Mouse (Mus musculus): ENCODE results near the gene Shmt2. TPM values are rescaled to one million over a fixed set of nuclear protein-coding genes. Genes with fewer than 3 reads are reported as not detected.

The Shmt2 gene
- 15.5 and 17.2 TPM in 2 replicates for polyA plus RNA-seq (2021; fragmentation: Nextera tagmentation)
- long read RNA-seq, experiment 1, transcript Shmt2-201 (12 exons, 2,289 nt), result major isoform, 28 of 37 reads
- long read RNA-seq, experiment 1, transcript Shmt2-206 (12 exons, 2,238 nt), result minor isoform, 6 of 37 reads
- long read RNA-seq, experiment 1, partial matches to known transcripts, result 0 of 37 reads
- long read RNA-seq, experiment 1, other reads (novel, unspliced or antisense), result 3 of 37 reads
- long read RNA-seq, experiment 2, transcript Shmt2-206 (12 exons, 2,238 nt), result minor isoform, 19 of 122 reads
- long read RNA-seq, experiment 2, transcript Shmt2-201 (12 exons, 2,289 nt), result major isoform, 66 of 122 reads
- long read RNA-seq, experiment 2, partial matches to known transcripts, result 17 of 122 reads
- long read RNA-seq, experiment 2, other reads (novel, unspliced or antisense), result 20 of 122 reads

DNA sequence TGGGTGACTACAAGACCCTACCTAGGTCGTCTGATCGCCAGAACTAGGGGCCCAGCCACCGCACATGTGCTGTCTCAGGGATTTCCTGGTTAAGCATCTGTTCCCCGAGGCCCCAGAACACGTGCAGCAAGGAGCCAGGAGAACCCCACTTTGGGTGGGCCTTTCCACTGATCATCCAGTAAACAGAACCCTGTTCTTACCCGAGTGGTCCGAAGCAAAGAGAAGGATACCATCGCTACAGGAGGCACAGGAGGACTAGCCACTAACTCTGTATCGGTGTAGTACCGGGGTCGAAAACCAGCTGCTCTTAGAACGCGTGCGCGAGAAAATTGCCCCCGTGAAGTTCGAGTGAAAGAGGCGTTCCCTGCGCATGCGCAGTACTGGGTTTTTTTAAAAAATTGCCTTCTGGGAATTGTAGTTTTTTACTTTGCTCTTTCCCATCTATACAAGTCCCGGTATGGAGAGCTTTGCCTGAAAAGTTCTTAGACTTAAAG, at the start of gene Shmt2:
Gene Shmt2 (minus strand): TSS at position 357 of the 494 bp plus-strand sequence.

GRCm38 (mm10) chr10:127534036-127534928, 12.0 kb upstream of the Shmt2 start, which contains the start of gene Nxph4:
Gene Nxph4 (minus strand): TSS chr10:127534559.

DNA sequence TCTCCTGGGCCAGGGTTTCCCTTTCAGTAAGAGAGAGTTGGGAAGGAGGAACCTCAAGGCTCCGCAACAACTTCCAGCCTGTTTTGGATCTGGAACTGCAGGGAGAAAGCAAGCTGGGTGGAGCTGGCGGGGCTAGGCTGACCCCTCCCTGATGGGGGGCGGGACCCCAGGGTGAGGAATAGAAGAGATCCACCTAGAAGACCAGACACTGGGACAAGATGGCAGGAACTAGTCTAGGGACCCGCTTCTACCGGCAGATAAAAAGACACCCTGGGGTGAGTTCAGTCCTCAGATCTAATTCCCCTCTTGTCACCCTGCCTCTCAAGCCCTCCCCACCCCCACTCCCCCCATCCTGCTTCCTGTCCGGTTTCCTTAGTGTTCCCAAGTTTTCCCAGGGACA, 7.5 kb downstream of the Shmt2 start, which contains the start of gene Ndufa4l2:
Gene Ndufa4l2 (plus strand): TSS at position 204 of the 400 bp plus-strand sequence.

GRCm38 (mm10) chr10:127500894-127501893, 21.1 kb downstream of the Shmt2 start, which contains the start of gene Stac3:
Gene Stac3 (plus strand): TSS chr10:127501686.

Other genes starting within 250 kb of the Shmt2 start
- gene Mbd6, start 233.4 kb downstream of the Shmt2 start, polyA plus RNA-seq (2021; fragmentation: Nextera tagmentation), result 3.0 and 3.7 TPM in 2 replicates
- gene Mars, start 210.7 kb downstream of the Shmt2 start, polyA plus RNA-seq (2021; fragmentation: Nextera tagmentation), result 49.6 and 52.6 TPM in 2 replicates
- gene Arhgap9, start 200.5 kb downstream of the Shmt2 start, polyA plus RNA-seq (2021; fragmentation: Nextera tagmentation), result 0.45 and 0.73 TPM in 2 replicates
- 0.05 TPM in 1 of 2 replicates, not detected in the other for gene Gli1, start 180.5 kb downstream of the Shmt2 start, polyA plus RNA-seq (2021; fragmentation: Nextera tagmentation)
- not detected in 2 replicates for gene Inhbe, start 168.0 kb downstream of the Shmt2 start, polyA plus RNA-seq (2021; fragmentation: Nextera tagmentation)
- gene Inhbc, start 152.0 kb downstream of the Shmt2 start, polyA plus RNA-seq (2021; fragmentation: Nextera tagmentation), result not detected in 2 replicates
- 41.5 and 45.4 TPM in 2 replicates for gene R3hdm2, start 142.1 kb downstream of the Shmt2 start, polyA plus RNA-seq (2021; fragmentation: Nextera tagmentation)
- not detected in 2 replicates for gene Stac3, start 20.8 kb downstream of the Shmt2 start, polyA plus RNA-seq (2021; fragmentation: Nextera tagmentation)
- 3.8 and 6.6 TPM in 2 replicates for gene Ndufa4l2, start 7.5 kb downstream of the Shmt2 start, polyA plus RNA-seq (2021; fragmentation: Nextera tagmentation)
- gene Nxph4, start 12.1 kb upstream of the Shmt2 start, polyA plus RNA-seq (2021; fragmentation: Nextera tagmentation), result 0.56 and 0.95 TPM in 2 replicates
- 25.7 and 25.9 TPM in 2 replicates for gene Lrp1, start 98.7 kb upstream of the Shmt2 start, polyA plus RNA-seq (2021; fragmentation: Nextera tagmentation)
- gene Stat6, start 120.5 kb upstream of the Shmt2 start, polyA plus RNA-seq (2021; fragmentation: Nextera tagmentation), result 2.8 and 3.7 TPM in 2 replicates
- gene Nemp1, start 144.5 kb upstream of the Shmt2 start, polyA plus RNA-seq (2021; fragmentation: Nextera tagmentation), result 6.6 and 7.4 TPM in 2 replicates
- 5.1 and 6.7 TPM in 2 replicates for gene Nab2, start 146.1 kb upstream of the Shmt2 start, polyA plus RNA-seq (2021; fragmentation: Nextera tagmentation)
- gene Myo1a, start 182.7 kb upstream of the Shmt2 start, polyA plus RNA-seq (2021; fragmentation: Nextera tagmentation), result not detected in 2 replicates
- 7.1 and 8.7 TPM in 2 replicates for gene Tac2, start 202.0 kb upstream of the Shmt2 start, polyA plus RNA-seq (2021; fragmentation: Nextera tagmentation)
- 1.1 TPM in 2 replicates for gene Zbtb39, start 217.1 kb upstream of the Shmt2 start, polyA plus RNA-seq (2021; fragmentation: Nextera tagmentation)
- 0.49 and 0.52 TPM in 2 replicates for gene Gpr182, start 229.3 kb upstream of the Shmt2 start, polyA plus RNA-seq (2021; fragmentation: Nextera tagmentation)
- gene Rdh1, start 237.3 kb upstream of the Shmt2 start, polyA plus RNA-seq (2021; fragmentation: Nextera tagmentation), result not detected in 2 replicates
- not detected in 2 replicates for gene Rdh16f1, start 237.3 kb upstream of the Shmt2 start, polyA plus RNA-seq (2021; fragmentation: Nextera tagmentation)

All from layer of hippocampus, adult 6 months (tissue).